Mouse (Mus musculus) cerebellum, adult 8-10 months (tissue): ENCODE data around the gene Erich3.

ENCODE experiments used
- DNase-seq: peaks from one replicate; pipeline ENCODE4 v3.0.0; 2022

The Erich3 gene

DNA sequence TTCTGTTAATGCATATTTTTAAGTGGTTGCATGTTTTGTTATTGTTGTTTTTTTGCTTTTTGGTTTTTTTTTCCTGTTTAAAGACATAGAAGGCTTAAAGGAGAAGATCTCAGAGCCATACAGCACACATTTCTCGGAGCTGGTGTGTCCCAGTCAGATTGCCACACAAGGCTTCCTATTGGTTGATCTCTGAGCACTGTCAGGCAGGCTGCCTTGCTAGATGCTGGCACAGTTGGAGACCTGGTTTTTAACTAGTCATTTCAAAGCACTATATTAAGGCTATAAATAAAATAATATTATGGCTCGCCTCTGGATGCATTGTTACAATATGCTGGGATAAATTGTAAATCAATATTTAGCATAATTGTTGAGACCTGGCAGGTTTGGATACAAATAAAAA is 18.9 kb downstream of the Erich3 start:
- DNase-seq: no peak

DNA sequence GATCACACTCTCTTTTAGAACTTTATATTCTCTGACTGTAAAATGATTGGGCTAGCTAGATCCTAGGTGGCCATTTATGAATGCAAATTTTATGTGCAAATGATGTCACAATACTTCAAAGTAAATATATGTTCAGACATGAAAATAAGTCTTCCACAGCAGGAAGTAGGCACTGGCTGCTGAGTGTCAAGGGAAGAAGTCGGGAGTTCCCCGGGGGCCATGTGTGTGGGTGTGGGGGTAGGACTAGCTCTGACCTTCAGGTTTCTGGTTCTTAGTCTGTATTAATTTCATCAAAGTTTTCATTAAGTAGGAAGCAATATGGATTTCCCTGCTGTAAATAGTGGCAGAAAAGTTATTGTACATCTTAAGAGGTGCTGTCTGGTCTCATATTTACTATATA is 20.0 kb downstream of the Erich3 start:
- no peak for DNase-seq

DNA sequence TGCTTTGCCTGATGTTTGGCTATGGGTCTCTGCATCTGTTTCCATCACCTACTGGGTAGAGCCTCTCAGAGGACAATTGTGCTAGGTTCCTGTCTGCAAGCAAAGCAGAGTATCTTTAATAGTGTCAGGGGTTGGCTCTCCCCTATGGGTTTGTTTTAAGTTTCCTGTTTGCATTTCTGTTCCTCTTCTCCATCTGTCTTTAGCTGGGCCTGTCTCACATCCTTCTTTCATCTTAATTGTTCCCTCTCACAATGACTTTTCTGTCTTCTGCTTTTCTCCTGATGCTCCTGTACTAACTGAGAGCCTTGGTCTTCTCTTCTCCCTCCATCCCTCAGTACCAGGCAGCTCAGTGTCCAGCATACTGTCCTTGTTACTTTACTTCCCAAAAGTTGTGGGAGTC is 26.6 kb downstream of the Erich3 start:
- no peak for DNase-seq

DNA sequence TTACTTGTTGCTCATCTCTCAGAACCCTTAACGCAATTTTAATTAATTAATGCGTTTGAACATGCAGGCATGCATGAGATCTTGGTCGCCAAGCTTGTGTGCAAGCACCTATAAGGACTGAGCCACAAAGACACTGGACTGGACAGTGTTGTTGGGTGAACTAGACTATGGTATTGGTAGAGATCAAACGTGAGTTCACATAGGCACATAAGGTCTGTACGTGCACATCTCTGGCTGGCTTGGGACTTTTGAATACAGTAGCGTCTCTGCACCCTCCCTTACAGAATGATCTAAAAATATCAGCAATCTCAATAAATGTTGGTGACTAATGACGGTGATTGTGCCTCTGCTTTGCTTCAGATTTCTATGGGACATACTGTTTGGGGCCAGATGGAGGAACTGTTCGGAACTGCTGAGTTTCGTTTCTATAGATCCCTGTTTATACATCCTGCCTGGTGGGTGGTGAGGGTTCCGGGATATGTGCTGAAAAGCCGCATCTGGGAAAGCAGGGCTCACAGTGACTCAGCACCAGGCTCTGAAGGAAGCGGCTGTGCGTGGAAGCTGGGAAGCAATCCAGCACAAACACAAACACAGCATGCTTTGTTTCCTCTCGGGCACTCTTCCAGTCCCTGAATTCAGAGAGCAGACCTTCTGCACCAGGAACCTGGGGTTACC is 28.4 kb downstream of the Erich3 start:
- DNase-seq: peak; percentile 76

DNA sequence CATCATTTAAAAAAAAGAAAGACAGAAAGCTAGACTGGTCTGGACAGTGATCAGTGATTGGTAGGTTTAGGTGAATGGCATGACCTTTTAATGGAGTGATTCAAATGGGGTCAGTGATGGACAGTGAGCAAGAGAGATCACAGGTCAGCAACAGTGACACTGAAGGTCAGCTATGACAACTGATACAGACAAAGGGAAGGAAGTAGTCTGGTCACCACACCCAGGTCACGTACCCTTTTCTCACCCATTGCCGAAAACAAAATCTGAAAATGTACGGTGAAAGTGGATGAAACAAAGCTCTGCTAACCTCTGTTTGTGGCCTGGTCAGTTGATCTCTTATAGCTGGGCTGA is 28.9 kb downstream of the Erich3 start:
- no peak for DNase-seq

DNA sequence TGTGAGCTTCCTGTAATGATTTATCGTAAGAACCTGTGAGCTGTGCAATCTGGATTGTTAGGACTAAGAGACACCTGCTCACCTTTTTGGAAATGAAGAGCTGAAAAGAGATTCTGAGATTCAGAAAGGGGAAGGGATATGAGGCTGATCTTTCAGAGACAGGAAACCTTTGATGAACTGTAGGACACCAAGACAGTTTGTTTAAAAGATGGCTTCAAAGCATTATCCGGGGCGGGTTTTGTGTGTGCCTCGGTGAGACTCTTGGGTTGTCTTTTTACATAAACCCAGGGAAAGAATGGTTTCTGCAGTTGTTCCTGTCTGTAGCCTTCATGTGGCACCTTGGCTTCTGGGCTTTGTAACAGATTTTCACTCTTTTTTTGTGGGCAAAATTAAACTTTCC is 30.2 kb downstream of the Erich3 start:
- DNase-seq: no peak

DNA sequence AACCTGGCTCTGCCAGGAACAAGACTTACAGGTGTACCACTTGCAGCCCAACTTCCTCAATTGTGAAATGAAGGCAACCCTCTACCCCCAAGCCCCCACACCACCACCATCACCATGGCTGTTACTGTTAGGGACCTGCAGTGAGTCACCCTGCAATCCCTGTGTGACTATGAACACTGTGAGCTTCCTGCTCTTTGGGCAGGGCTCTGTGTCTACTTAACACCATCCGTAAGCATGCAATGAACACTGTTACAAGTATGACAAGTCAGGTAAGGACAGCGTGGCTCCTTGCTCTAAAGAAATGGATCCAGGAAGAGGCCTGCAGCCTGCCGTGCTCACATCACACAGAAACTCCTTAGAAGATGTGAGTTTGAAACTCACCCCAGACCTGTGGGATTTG is 33.0 kb downstream of the Erich3 start:
- DNase-seq: no peak

DNA sequence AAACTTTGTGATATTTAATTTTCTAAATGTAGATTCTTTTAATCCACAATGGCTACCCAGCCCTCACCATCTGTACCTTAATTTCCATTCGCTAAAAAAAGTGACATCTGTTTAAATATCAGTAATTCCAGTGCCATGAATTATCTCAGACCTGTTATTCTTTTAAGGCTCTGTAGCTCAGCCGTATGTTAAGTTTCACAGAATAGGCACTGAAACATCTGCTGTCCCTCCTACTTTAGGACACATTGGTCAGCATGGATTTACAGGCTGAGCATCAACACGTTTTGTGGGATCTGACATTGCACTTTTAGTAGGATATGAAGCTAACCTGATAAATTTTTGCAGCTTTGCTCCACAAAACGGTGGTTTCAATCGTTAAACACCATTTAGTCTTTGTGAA is 35.2 kb downstream of the Erich3 start:
- DNase-seq: no peak

DNA sequence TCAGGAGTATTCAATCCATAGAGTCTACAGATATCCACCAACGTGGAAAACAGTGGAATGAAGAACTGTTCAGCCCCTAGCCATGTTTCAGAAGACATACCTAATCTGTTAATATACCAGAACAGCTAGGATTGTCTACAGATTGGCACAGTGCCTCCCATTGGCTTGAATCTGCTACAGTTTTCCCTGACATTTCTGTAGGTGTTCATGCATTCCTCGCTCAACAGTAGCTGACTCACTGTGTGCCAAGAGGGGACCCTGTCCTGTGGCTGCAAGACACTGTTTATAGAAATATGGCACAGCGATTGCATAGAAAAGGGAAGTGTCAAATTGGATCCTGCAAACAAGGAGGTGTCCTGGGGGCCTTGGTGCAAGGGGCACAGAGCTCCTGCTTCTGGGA is 36.6 kb downstream of the Erich3 start:
- DNase-seq: no peak

DNA sequence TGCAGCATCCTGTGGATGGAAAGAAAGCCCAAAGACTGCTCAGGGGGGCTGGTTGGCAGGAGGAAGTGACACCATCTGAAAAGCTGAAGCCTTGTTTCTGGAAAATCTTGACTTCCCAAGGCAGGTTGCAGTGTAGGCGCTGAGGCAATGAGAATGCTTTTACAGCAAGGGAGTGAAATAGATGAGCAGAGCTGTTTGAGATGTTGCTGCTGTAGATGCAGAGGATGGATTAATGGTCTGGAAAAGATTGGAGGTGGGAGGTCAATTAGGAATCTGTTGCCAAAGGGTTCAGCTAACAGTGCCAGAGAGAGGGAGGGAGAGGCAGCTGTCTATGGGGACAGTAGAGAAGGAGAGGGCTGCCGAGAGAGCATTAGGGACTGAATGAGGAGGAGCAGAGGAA is 37.1 kb downstream of the Erich3 start:
- DNase-seq: no peak

DNA sequence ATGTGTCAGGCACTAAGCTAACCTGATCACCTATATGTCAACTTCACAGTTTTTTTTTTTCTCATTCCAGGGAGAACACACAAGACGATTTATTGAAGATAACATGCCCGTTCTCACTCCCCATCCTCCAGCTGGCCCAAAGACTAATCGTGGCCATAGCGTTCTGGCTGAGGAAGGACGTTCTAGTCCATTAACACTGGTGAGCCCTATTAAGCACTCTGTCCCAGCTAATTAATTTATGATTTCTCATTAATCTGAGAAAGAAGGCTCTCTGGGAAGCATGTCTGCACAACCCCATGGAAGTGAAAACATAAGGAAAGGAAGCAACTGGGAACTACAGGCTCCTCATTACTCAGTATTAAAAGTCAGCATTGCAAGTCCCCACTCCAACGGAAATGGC is 41.1 kb downstream of the Erich3 start:
- DNase-seq: no peak

DNA sequence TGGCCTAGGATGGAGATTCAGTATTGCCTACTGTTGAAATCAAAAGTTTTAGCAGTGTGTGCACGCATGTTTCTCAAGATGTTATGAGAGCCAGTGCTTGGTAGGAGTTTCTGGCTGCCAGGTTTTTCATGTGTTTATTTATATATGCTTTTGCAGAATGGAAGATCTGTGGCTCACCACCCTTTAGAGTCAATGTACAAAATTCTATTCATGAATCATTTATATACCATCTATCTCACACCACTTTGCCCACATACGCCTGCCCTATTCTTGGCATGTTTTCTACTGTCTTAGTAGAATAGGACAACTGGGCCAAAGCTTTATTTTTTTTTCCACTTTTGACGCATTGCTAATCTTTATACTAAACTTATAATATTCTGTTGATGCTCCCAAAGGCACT is 44.5 kb downstream of the Erich3 start:
- no peak for DNase-seq

DNA sequence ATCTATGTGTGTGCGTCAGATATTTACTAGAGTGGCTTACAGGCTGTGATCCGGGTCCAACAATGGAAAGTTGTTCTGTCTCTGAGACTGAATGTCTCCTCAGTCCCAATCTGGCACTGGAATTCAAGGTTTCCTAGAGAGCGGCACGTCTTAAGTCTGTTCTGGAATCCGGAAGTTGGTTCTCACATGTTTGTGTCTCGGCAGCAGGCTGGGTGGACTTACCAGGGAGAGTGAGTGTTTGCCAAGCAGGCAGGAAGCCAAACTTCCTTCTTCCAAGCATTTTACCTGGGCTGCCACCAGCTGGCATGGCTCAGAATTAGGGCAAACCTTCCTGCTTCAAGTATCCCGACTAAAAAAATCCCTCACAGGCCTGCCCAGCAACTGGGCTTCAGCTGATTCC is 59.5 kb downstream of the Erich3 start:
- DNase-seq: peak; percentile 63

DNA sequence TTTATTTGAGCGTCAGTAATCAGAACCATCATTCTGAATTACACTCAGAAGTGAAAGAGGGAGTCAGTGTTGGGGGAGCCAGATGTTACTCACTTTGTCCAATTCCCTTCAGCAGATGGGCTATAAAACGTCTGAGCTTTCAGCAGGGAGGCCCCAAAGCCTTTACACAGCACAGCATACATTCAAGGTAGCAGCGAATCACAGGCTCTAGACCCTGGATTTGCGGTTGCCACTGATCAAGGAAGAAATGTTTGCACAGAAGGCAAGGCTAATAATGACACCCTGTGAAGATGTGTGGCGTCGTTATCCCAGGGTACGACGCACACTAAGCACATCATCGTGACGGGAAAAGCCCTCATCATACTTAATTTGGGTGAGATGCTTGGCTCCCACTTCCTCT is 67.8 kb downstream of the Erich3 start:
- no peak for DNase-seq

DNA sequence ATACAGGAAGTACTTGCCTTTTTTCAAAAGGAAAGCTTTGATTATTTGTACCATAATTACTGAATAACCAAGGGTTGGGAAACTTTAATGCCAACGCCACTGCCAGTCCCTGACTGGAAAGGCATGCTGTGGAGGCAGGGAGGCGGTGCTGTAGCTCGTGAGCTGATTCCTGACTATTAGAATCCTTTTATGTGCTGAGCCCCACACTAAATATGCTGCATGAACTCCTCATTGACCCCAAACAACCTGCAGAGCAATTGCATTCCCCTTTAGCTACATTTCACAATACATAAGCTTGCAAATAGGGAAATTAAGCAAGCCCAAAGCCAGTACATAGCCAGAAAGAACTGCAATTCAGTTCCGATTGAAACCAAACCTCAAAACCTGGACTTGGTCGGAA is 77.8 kb downstream of the Erich3 start:
- no peak for DNase-seq

DNA sequence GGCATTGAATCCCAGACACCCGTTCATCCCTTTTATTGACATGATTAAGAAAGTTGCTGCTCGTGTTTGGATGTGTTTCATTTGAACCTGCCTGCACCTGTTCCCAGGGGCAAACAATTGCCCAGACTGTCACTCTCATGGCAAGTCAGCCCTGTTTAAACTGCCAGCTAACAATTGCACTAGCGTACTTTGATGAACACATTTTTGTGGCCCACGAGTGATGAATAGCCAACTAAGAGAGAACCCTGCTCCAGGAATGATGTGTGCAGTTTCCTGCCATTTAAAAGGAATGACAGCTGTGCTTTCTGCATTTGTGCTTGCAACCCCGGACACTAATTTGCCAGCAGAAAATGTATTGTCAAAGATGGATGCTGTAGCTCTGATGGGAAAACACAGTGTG is 79.3 kb downstream of the Erich3 start:
- no peak for DNase-seq

DNA sequence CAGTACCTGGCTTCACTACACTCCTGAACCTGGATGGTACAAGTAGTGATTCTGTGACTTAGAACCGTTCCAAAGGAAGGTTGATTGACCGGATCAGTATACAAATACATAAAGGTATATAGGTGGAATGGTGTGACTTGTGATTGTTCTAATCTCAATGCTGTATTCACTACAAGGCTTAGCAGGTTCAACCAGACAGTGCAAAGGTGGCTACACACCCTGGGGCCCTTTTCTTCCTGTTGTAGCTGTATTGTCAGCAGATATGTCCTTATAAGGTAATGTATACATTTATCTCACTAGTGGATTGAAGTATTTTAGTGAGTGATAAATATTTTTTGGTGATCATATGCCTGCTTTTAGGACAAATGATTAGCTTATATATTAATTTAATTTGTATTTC is 80.7 kb downstream of the Erich3 start:
- DNase-seq: no peak

DNA sequence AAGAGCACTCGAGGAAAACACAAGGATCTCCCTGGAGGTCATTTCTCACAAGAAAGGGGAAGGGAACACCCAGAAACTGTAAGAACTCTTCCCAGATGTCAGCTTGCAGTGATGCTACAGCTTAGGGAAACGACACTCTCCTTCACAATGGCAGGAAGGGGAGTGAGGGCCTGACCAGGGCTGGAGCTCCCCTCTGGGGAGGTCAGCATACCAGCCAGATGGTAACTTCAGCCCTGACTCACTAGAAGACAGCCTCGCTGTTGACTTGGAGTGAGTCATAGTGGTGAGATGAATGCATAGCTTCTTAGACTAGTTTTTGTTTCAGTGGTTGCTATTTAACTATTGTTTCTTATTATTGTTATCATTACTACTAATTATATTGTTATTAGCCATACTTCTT is 90.8 kb downstream of the Erich3 start:
- no peak for DNase-seq

DNA sequence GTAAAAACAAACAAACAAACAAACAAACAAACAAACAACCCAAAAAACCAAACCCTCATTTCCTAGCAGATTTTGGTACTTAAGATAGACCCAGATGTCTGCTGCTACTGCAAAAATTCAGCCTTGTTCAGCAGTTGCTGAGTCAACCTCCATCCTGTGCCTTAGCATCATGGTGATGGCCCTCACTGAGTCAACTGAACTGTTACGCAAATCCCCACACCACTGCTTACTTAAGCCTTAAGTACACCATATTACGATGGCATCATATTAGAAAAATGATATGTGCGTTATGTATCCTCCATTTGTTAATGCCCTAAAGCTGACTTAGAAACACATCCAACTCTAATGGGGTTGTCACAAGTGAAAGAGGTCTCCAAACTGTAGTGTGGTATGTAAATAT is 91.6 kb downstream of the Erich3 start:
- DNase-seq: no peak

DNA sequence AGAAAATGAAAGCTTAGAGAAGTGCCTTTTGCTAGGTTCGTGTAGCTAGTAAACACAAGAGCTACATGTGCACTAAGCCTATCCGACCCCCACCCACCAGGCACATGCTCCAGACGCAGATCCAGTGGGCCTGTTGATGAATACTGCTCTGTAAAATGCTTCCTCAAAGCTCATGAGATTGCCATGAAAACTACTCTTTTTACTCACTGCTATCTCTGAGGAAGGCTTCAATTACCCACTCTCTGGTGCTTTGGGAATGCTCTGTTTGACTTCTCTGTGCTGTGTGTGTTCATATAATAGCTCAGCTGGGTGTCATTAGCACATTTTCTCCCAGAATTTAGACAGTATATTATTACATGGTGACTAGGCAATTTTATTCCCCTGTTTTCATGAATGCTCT is 94.4 kb downstream of the Erich3 start:
- no peak for DNase-seq

DNA sequence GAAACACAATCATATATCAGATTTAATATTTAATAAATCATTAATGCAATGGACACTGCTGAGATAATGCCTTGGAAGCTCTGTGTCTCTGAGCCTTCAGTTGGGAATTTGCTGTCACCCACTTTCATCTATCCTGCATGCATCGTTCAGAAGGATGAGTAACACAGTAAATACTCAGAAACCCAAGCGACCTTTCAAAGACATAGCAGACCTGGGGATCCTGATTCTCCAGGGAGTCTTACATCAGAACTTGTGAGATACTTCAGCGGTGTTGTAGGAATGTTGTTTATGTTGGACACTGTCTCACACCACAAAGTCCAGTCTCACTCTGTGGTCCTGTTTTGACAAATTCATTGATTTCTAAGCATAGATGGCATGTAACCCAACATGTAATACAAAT is 97.4 kb downstream of the Erich3 start:
- no peak for DNase-seq

DNA sequence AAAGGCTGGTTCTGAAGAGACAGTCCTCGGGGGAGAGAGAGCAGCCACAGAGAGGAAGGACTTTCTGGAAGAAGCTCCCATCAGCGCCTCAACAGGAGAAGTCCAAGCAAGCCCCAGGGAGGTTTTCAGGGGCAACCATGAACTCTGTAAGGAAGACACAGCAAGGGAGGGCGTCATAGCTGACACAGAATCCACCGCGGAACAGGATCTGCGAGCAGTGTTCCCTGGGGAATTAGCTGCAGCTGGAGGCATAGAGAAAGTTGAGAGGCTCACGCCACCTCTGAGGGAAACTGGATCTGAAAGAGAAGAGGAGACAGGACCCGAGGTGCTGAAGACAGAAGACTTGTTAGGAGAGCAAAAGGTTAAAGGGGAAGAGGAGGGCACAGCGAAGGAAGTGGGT is 99.7 kb downstream of the Erich3 start:
- DNase-seq: no peak

DNA sequence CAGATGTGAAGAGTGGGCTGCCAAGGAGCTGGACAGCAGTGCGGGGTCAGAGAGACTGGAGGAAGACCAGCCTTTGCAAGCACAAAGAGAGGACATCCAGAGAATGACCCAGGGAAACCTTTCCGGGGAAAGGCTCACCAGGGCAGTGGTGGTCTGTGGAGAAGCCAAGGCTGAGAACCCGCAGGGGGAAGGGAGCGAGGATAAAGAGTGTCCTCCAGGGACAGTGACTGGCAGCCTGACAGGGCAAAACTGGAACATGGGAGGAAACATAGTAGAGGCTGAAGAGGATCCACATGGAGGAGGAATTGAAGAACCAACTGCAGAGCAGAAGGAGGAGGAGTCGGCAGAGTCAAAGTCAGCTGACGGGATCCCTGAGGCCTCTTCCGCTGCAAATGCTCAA is 100.5 kb downstream of the Erich3 start:
- no peak for DNase-seq

DNA sequence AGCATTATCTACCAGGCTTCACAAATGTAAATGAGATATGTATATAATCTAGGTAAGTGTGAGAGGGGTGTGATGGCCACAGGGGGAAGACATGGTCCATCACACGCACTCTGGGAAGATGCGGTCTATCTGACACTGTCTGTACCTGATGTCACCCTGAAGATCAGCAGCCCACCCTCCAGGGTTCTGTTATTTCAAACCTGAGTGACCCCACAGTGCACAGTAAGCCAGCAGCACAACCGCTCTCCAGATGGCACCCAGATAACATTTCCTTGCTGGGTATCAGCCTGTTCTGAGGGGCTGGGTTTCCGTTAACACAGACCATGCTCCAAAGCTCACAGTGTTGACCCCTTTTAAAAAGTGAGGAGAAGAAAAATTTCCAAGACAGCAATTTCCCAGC is 102.7 kb downstream of the Erich3 start:
- DNase-seq: no peak

DNA sequence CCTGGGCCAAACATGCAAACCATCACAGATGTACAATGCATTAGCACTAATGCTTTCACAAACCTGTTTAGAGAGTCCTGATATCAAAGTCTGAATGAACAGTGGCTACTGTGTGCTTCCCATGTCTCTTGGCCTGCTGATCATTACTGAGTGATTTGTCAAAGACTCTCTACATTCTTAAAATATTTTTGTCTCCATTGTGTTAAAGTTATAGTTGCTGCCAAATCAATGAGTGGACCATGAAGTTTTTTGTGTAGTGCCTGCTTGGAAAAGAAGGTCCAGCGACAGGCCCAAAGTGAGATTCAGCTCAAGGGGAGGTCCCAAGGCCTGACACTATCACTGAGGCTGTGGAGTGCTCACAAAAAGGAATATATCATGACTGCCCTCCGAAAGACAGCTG is 108.0 kb downstream of the Erich3 start:
- DNase-seq: no peak
